Mouse (Mus musculus): ENCODE measurements around the gene Zfp536.
"Not testable (repeated sequence)": the region's sequence is repeated elsewhere in the genome, so short reads cannot be mapped to it uniquely, and the experiment has no call there.

Gene Zfp536

GRCm38 (mm10) chr7:37768310-37768940 is 5.0 kb downstream of the Zfp536 start:
- DNase-seq (ENCODE audit: inconsistent age in 2 of 2, low spot score in 1 of 2) = peak in 1 of 2 experiments; percentile 51

- DNase-seq (ENCODE audit: inconsistent age in 2 of 2, low spot score in 1 of 2) = peak; percentile 60 to 77
These were observed 14.6 kb downstream of the Zfp536 start for GRCm38 (mm10) chr7:37758886-37759285.

- no peak for DNase-seq (ENCODE audit: inconsistent age in 2 of 2, low spot score in 1 of 2)
These were observed 20.4 kb downstream of the Zfp536 start for GRCm38 (mm10) chr7:37753024-37753423.

GRCm38 (mm10) chr7:37746133-37746761 is 27.2 kb downstream of the Zfp536 start:
- peak in 1 of 2 experiments; percentile 76 for DNase-seq (ENCODE audit: inconsistent age in 2 of 2, low spot score in 1 of 2)

GRCm38 (mm10) chr7:37743350-37743749 is 30.1 kb downstream of the Zfp536 start:
- DNase-seq (ENCODE audit: inconsistent age in 2 of 2, low spot score in 1 of 2) = no peak

- peak in 1 of 2 experiments; percentile 2 for DNase-seq (ENCODE audit: inconsistent age in 2 of 2, low spot score in 1 of 2)
These were observed 36.2 kb downstream of the Zfp536 start for GRCm38 (mm10) chr7:37737191-37737590.

GRCm38 (mm10) chr7:37736413-37736720 is 37.1 kb downstream of the Zfp536 start:
- DNase-seq (ENCODE audit: inconsistent age in 2 of 2, low spot score in 1 of 2) = no peak

GRCm38 (mm10) chr7:37735707-37736412 is 37.6 kb downstream of the Zfp536 start:
- DNase-seq (ENCODE audit: inconsistent age in 2 of 2, low spot score in 1 of 2) = peak in 1 of 2 experiments; percentile 4

- no peak for DNase-seq (ENCODE audit: inconsistent age in 2 of 2, low spot score in 1 of 2)
These were observed 38.3 kb downstream of the Zfp536 start for GRCm38 (mm10) chr7:37735101-37735500.

- no peak for DNase-seq (ENCODE audit: inconsistent age in 2 of 2, low spot score in 1 of 2)
These were observed 38.9 kb downstream of the Zfp536 start for GRCm38 (mm10) chr7:37734576-37734975.

- DNase-seq (ENCODE audit: inconsistent age in 2 of 2, low spot score in 1 of 2) = no peak
These were observed 39.4 kb downstream of the Zfp536 start for GRCm38 (mm10) chr7:37733996-37734395.

- DNase-seq (ENCODE audit: inconsistent age in 2 of 2, low spot score in 1 of 2) = no peak
These were observed 40.7 kb downstream of the Zfp536 start for GRCm38 (mm10) chr7:37732741-37733140.

- no peak for DNase-seq (ENCODE audit: inconsistent age in 2 of 2, low spot score in 1 of 2)
These were observed 45.7 kb downstream of the Zfp536 start for GRCm38 (mm10) chr7:37727746-37728145.

- no peak for DNase-seq (ENCODE audit: inconsistent age in 2 of 2, low spot score in 1 of 2)
These were observed 49.2 kb downstream of the Zfp536 start for GRCm38 (mm10) chr7:37724002-37724790.

GRCm38 (mm10) chr7:37723191-37723592 is 50.2 kb downstream of the Zfp536 start:
- DNase-seq (ENCODE audit: inconsistent age in 2 of 2, low spot score in 1 of 2) = no peak

- no peak for DNase-seq (ENCODE audit: inconsistent age in 2 of 2, low spot score in 1 of 2)
These were observed 51.8 kb downstream of the Zfp536 start for GRCm38 (mm10) chr7:37721676-37722075.

GRCm38 (mm10) chr7:37718671-37719402 is 54.6 kb downstream of the Zfp536 start:
- peak in 1 of 2 experiments; percentile 23 for DNase-seq (ENCODE audit: inconsistent age in 2 of 2, low spot score in 1 of 2)

GRCm38 (mm10) chr7:37717071-37717470 is 56.4 kb downstream of the Zfp536 start:
- DNase-seq (ENCODE audit: inconsistent age in 2 of 2, low spot score in 1 of 2) = no peak

- DNase-seq (ENCODE audit: inconsistent age in 2 of 2, low spot score in 1 of 2) = no peak
These were observed 56.8 kb downstream of the Zfp536 start for GRCm38 (mm10) chr7:37716626-37717025.

GRCm38 (mm10) chr7:37704464-37704863 is 69.0 kb downstream of the Zfp536 start:
- no peak for DNase-seq (ENCODE audit: inconsistent age in 2 of 2, low spot score in 1 of 2)

GRCm38 (mm10) chr7:37697378-37697777 is 76.1 kb downstream of the Zfp536 start:
- DNase-seq (ENCODE audit: inconsistent age in 2 of 2, low spot score in 1 of 2) = not testable (repeated sequence)
